Mouse (Mus musculus): ENCODE measurements at regions not wholly inside any gene's neighbourhood (a gene's known extent, or its start where the extent isn't known, plus 50 kb on each side); places are given as distances from the start of the nearest gene placed in this dataset.

DNA sequence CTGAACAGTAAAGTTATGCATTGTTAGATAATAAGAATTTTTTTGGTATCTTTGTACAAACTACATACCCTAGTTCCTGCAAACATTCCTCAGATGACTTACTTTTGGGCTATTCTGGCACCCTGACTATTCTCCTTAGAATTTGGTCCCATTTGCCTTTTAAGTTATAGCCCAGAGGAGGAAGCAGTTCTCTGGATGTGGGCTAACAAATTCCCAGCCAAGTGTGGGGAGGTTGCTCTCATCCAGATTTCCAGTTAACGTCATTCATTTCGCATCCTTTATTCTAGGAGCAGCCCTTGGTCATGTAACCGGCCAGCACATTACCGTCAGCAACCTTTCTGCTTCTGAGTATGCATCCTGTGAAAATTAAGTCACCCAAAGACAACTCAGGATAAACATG is 107.9 kb downstream of the Mab21l3 start:
- Histone ChIP-seq H3K36me3 (ENCODE audit: control insufficient read depth in 1 of 2, insufficient read depth in 2 of 2, low read length in 2 of 2) (no peaks in the 10 kb centered on the region), H3K4me3 (ENCODE audit: control insufficient read depth in 1 of 2, insufficient read depth in 1 of 2, low read depth in 2 of 2, low read length in 2 of 2) (no peak overlapping the region), H3K4me1 (ENCODE audit: control insufficient read depth in 1 of 2, insufficient read depth in 2 of 2, low read length in 2 of 2) (no peaks in the 10 kb centered on the region), H3K79me2 (ENCODE audit: control insufficient read depth, insufficient read depth, low read length, poor library complexity) (no peaks in the 10 kb centered on the region), H3K9ac (ENCODE audit: control insufficient read depth, low read depth, low read length, poor library complexity, severe bottlenecking) (no peak overlapping the region), H3K27me3 (ENCODE audit: control insufficient read depth in 1 of 2, insufficient read depth in 2 of 2, low read length in 2 of 2) (no peaks in the 10 kb centered on the region), H3K9me3 (replicated peaks; ENCODE audit: insufficient read depth, low read length) (no peaks in the 10 kb centered on the region), H3K27ac (ENCODE audit: control insufficient read depth, low read depth, low read length) (no peak overlapping the region)
- DNase-seq (ENCODE audit: low read depth, low spot score), result no peak
- TF ChIP-seq MXI1 (IDR thresholded peaks at IDR 0.05; ENCODE audit: low read depth, low read length) (no peak), BHLHE40 (IDR thresholded peaks at IDR 0.05; ENCODE audit: borderline replicate concordance, low read depth, low read length) (no peak), RCOR1 (IDR thresholded peaks at IDR 0.05; ENCODE audit: low read depth, low read length) (no peak)

DNA sequence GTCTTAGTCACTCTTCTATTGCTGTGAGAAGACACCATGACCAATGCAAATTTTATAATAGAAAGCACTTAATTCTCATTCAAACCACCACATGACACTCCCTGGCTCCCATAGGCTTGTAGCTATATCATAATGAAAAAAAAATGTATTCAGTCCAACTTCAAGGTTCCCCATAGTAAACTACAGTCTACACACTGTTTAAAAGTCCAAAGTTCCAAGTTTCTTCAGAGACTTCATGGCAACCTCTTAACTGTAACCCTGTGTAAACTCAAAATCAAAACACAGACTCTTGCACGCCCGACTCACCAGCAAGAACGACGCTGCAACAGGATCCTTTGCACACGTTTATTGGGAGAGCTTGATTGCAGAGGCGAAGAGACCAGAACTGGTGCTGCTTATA is 111.6 kb downstream of the Mab21l3 start:
- Histone ChIP-seq H3K4me3 (ENCODE audit: control insufficient read depth in 1 of 2, insufficient read depth in 1 of 2, low read depth in 2 of 2, low read length in 2 of 2) (no peak overlapping the region), H3K36me3 (ENCODE audit: control insufficient read depth in 1 of 2, insufficient read depth in 2 of 2, low read length in 2 of 2) (no peaks in the 10 kb centered on the region), H3K27me3 (ENCODE audit: control insufficient read depth in 1 of 2, insufficient read depth in 2 of 2, low read length in 2 of 2) (no peaks in the 10 kb centered on the region), H3K27ac (ENCODE audit: control insufficient read depth, low read depth, low read length) (no peak overlapping the region), H3K79me2 (ENCODE audit: control insufficient read depth, insufficient read depth, low read length, poor library complexity) (no peaks in the 10 kb centered on the region), H3K4me1 (ENCODE audit: control insufficient read depth in 1 of 2, insufficient read depth in 2 of 2, low read length in 2 of 2) (no peaks in the 10 kb centered on the region), H3K9ac (ENCODE audit: control insufficient read depth, low read depth, low read length, poor library complexity, severe bottlenecking) (no peak overlapping the region), H3K9me3 (replicated peaks; ENCODE audit: insufficient read depth, low read length) (no peaks in the 10 kb centered on the region)
- no peak for DNase-seq (ENCODE audit: low read depth, low spot score)
- TF ChIP-seq ELF1 (IDR thresholded peaks at IDR 0.05; ENCODE audit: low read depth, low read length) (no peak), POLR2AphosphoS5 (IDR thresholded peaks at IDR 0.05; ENCODE audit: borderline replicate concordance, low read depth, low read length) (no peak), SIN3A (IDR thresholded peaks at IDR 0.05; ENCODE audit: low read length) (no peak), ZKSCAN1 (IDR thresholded peaks at IDR 0.05; ENCODE audit: low read depth, low read length) (no peak), ZNF384 (IDR thresholded peaks at IDR 0.05; ENCODE audit: low read depth, low read length) (no peak)

DNA sequence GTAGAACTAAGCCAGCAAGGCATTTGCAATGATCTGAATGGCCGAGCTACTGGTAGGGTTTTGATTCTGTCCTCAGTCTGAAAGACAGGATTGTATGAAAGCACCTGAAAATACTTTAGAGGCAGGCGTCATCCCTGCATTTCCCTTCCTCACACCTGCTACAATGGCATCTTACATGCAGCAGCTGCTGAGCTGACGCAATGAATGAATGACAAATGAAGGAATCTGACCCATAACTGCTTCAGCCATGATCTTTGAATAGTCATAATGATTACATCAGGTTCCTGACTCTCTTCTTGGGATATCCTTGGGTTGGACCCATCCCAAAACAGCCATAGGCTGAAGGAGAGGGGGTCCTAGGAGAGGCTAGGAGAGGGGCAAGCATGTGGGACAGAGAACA is 119.7 kb downstream of the Mab21l3 start:
- Histone ChIP-seq H3K27ac (ENCODE audit: control insufficient read depth, low read depth, low read length) (no peak overlapping the region), H3K9me3 (replicated peaks; ENCODE audit: insufficient read depth, low read length) (no peaks in the 10 kb centered on the region), H3K4me1 (ENCODE audit: control insufficient read depth in 1 of 2, insufficient read depth in 2 of 2, low read length in 2 of 2) (no peaks in the 10 kb centered on the region), H3K4me3 (ENCODE audit: control insufficient read depth in 1 of 2, insufficient read depth in 1 of 2, low read depth in 2 of 2, low read length in 2 of 2) (no peak overlapping the region), H3K27me3 (ENCODE audit: control insufficient read depth in 1 of 2, insufficient read depth in 2 of 2, low read length in 2 of 2) (no peaks in the 10 kb centered on the region), H3K79me2 (ENCODE audit: control insufficient read depth, insufficient read depth, low read length, poor library complexity) (no peaks in the 10 kb centered on the region), H3K36me3 (ENCODE audit: control insufficient read depth in 1 of 2, insufficient read depth in 2 of 2, low read length in 2 of 2) (no peaks in the 10 kb centered on the region), H3K9ac (ENCODE audit: control insufficient read depth, low read depth, low read length, poor library complexity, severe bottlenecking) (no peak overlapping the region)
- no peak for DNase-seq (ENCODE audit: low read depth, low spot score)
- TF ChIP-seq MXI1 (IDR thresholded peaks at IDR 0.05; ENCODE audit: low read depth, low read length), result no peak
- TF ChIP-seq MYC (IDR thresholded peaks at IDR 0.05; ENCODE audit: low read depth, low read length), result no peak
- TF ChIP-seq JUND (IDR thresholded peaks at IDR 0.05; ENCODE audit: low read depth, low read length), result no peak
- TF ChIP-seq MAZ (IDR thresholded peaks at IDR 0.05; ENCODE audit: low read depth, low read length), result no peak
- no peak for TF ChIP-seq NRF1 (IDR thresholded peaks at IDR 0.05; ENCODE audit: insufficient read depth, low read depth, low read length, poor library complexity, severe bottlenecking)
- no peak for TF ChIP-seq USF2 (IDR thresholded peaks at IDR 0.05; ENCODE audit: borderline replicate concordance in 1 of 2, insufficient read depth in 1 of 2, low read depth in 1 of 2, low read length in 2 of 2)
- no peak for TF ChIP-seq KAT2A (conservative IDR thresholded peaks at IDR 0.05; ENCODE audit: low read depth, low read length)

Data from MEL (cell line).